Mouse (Mus musculus) adrenal gland, adult 10 weeks (tissue): ENCODE data around the gene Klhl5. TPM values are rescaled to one million over a fixed set of nuclear protein-coding genes. Genes with fewer than 3 reads are reported as not detected.

Experiments used
- polyA plus RNA-seq: library from polyadenylated mRNA; stranded (reverse); fragments of 350-450 nt; fragmentation: Illumina TruSeq; extraction: RNeasy Lipid Tissue Mini Kit (QIAGEN cat#74804); gene quantifications from one replicate; pipeline ENCODE4 v1.2.3, GENCODE M21; 2014; ENCODE audit warnings: low read depth, low replicate concordance

The Klhl5 gene
- polyA plus RNA-seq, result 143 TPM

DNA sequence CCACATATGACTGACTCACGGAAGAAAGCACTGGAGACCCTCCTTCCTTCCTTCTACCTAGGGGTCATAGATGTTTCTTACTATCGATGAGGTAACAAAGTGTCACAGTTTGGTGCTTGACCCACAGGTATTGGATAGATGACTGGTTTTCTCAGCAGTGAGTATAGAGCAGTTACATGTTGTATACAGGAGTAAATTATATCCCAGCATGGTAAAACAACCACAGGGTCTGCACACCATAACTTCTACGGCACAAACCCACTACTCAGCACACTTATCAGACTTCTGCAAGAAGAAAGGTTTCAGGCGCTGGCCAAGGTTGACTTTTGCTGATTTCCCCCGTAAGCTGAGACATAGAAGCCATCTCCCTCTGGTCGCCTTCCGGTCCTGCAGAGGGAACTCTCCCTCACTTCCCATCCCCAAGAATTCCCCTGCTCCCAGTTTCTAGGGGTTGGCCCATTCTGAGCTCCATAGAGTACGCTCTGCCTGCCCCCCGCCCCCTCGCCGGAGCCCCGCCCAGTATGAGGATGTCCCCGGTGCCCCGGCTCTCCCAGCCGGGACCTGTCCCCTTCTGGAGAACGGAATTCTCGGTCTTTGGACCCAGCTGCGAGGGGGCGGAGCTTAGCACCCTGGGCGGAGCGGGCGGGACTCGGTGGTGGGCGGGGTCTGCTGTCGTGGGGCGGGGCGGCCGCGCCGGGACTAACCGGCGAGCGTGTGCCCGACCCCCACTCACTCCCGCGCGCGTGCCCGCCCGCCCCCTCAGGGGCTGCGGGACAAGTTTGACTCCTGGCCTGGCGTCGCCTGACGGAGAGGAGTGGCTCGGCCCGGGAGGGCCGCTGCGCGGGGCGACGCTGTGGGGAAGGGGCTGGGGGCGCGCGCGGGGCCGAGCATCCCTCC, at the start of gene Klhl5:
Gene Klhl5 (plus strand): TSS at position 664 of the 897 bp plus-strand sequence.

DNA sequence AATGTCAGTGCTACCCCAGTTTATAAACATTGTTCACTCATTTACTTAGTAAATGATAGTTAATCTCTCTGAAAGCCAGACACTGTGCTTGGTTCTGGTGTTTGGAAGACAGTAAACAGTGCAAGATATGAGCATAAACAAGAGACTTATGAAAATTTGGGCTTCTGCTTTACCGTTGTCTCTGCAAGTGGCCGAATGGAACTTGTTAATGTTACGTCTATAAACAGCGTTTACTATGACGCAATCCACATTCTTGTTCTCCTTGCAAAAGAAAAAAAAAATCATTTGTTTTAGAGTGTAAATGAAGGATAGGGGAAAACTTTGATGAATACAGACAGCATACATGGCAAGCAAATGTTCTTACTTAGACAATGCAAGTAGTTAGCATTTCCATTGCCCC, 15.4 kb upstream of the Klhl5 start, which contains the start of gene Tmem156:
Gene Tmem156 (minus strand): TSS at position 212 of the 400 bp plus-strand sequence.

DNA sequence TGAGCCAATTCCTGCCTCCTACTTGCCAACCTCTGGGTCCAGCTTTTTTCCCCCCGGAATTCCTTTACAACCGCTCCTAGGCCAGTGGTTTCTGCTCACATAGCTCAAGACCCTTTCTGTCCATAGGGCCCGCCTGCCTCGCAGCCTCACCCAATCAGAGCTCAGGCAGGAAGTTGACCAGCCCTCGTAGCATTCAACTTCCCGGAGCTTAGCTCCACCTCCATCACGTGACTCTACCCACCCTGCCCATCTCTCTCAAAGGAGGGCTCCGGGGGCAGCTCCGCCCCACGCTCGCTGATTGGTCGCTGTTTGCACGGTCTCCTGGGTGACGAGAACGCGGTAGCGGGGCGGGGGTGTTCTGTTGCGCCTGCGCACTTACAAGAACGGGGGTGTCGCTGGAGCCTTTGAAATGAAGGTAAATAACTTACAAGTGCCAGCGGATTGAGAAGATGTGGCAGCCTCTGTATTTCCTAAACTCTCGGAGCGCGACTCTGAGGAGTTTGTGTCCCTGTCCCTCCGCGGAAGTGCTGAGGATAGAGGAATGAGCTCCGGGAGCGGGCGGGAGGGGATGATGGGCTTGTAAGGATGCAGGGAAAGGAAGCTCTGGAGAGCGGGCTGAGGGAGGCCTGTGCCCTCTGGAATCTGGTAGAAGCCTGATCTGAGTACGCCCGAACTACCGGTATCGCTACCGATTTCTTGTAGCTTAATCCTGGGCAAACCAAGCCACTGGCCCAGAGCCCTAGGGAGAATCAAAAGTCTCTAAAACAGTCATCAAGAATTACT, 92.2 kb downstream of the Klhl5 start, which contains the start of gene Wdr19:
Gene Wdr19 (plus strand): TSS at position 351 of the 783 bp plus-strand sequence.

Other genes with a start within 250 kb of the Klhl5 start
- 2.8 TPM for gene Tlr1, start 174.0 kb upstream of the Klhl5 start, polyA plus RNA-seq
- gene Tlr6, start 147.4 kb upstream of the Klhl5 start, polyA plus RNA-seq, result 1.8 TPM
- 29.0 TPM for gene Fam114a1, start 137.5 kb upstream of the Klhl5 start, polyA plus RNA-seq
- not detected for gene Tmem156, start 15.4 kb upstream of the Klhl5 start, polyA plus RNA-seq
- gene Wdr19, start 92.2 kb downstream of the Klhl5 start, polyA plus RNA-seq, result 12.6 TPM
- 49.6 TPM for gene Rfc1, start 228.1 kb downstream of the Klhl5 start, polyA plus RNA-seq
- gene Klb, start 240.8 kb downstream of the Klhl5 start, polyA plus RNA-seq, result 5.3 TPM